Mouse (Mus musculus) adrenal gland, adult 8-10 months (tissue): Measurements from ENCODE around the gene Coa4. TPM values are rescaled to one million over a fixed set of nuclear protein-coding genes. Genes with fewer than 3 reads are reported as not detected.

ENCODE experiments used
- DNase-seq: peaks from one replicate; pipeline ENCODE4 v3.0.0; 2022
- total RNA-seq, 4 experiments: library from RNA; stranded (reverse); gene quantifications; 2 replicates each; pipeline ENCODE4 v1.2.4; 2022

Gene Coa4
- total RNA-seq, 4 experiments from 2014 or later = 8.1 to 14.5 (median 11.3) TPM

GRCm38 (mm10) chr7:100504740-100505487, 32.0 kb upstream of the Coa4 start:
- no peak for DNase-seq

- no peak for DNase-seq
These were observed 30.4 kb upstream of the Coa4 start for GRCm38 (mm10) chr7:100506494-100506893.

- no peak for DNase-seq
These were observed 28.2 kb upstream of the Coa4 start for GRCm38 (mm10) chr7:100508670-100509069.

- no peak for DNase-seq
These were observed 25.3 kb upstream of the Coa4 start for GRCm38 (mm10) chr7:100511602-100512001.

GRCm38 (mm10) chr7:100514573-100514972, 22.3 kb upstream of the Coa4 start, which contains the start of gene Dnajb13:
TSS of gene Dnajb13 (minus strand) at chr7:100514960.
- no peak for DNase-seq

GRCm38 (mm10) chr7:100520204-100520603, 16.7 kb upstream of the Coa4 start:
- no peak for DNase-seq

GRCm38 (mm10) chr7:100520663-100521285, 16.1 kb upstream of the Coa4 start:
- DNase-seq = no peak

- no peak for DNase-seq
These were observed 14.6 kb upstream of the Coa4 start for GRCm38 (mm10) chr7:100522222-100522621.

GRCm38 (mm10) chr7:100524669-100525068, 12.2 kb upstream of the Coa4 start:
- DNase-seq = no peak

- DNase-seq = no peak
These were observed 6.1 kb upstream of the Coa4 start for GRCm38 (mm10) chr7:100530766-100531165.

GRCm38 (mm10) chr7:100533503-100533902, 3.4 kb upstream of the Coa4 start:
- no peak for DNase-seq

GRCm38 (mm10) chr7:100534216-100534615, 2.7 kb upstream of the Coa4 start:
- no peak for DNase-seq

GRCm38 (mm10) chr7:100535831-100536230, 1.0 kb upstream of the Coa4 start:
- no peak for DNase-seq

GRCm38 (mm10) chr7:100537519-100537902, 640 bp downstream of the Coa4 start:
- no peak for DNase-seq

GRCm38 (mm10) chr7:100539516-100539915, 2.6 kb downstream of the Coa4 start:
- DNase-seq = no peak

- DNase-seq = no peak
These were observed 7.6 kb downstream of the Coa4 start for GRCm38 (mm10) chr7:100544437-100544836.

- peak; percentile 73 for DNase-seq
These were observed 10.8 kb downstream of the Coa4 start for GRCm38 (mm10) chr7:100547631-100548030.

GRCm38 (mm10) chr7:100549796-100550195, 12.9 kb downstream of the Coa4 start:
- DNase-seq = no peak

- DNase-seq = no peak
These were observed 13.6 kb downstream of the Coa4 start for GRCm38 (mm10) chr7:100550338-100551007.

- no peak for DNase-seq
These were observed 18.1 kb downstream of the Coa4 start for GRCm38 (mm10) chr7:100554939-100555338.

- DNase-seq = no peak
These were observed 18.6 kb downstream of the Coa4 start for GRCm38 (mm10) chr7:100555431-100555951.

- peak; percentile 18 for DNase-seq
These were observed 20.4 kb downstream of the Coa4 start for GRCm38 (mm10) chr7:100557241-100557640.

GRCm38 (mm10) chr7:100559331-100559730, 22.5 kb downstream of the Coa4 start:
- no peak for DNase-seq
